Mouse (Mus musculus): ENCODE measurements around the gene Gm17374. TPM values are rescaled to one million over a fixed set of nuclear protein-coding genes. Genes with fewer than 3 reads are reported as not detected.

Gm17374 gene
- not detected for total RNA-seq (2023)

DNA sequence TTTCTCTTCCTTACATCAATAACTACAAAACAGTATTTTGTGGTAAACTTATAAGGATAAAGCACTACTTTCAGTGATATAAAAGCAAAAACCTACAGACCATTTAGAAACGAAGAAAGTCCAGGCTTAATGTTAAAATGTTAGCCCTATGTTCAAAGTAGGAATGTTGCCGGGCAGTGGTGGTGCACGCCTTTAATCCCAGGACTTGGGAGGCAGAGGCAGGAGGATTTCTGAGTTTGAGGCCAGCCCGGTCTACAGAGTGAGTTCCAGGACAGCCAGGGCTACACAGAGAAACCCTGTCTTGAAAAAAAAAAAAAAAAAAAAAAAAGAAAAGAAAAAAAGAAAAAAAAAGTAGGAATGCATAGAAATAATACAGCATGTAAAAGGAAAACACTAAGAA is at the start of gene Gm17374:
Gene Gm17374, plus strand, starts transcription at position 301 of the 400 bp plus-strand sequence.

DNA sequence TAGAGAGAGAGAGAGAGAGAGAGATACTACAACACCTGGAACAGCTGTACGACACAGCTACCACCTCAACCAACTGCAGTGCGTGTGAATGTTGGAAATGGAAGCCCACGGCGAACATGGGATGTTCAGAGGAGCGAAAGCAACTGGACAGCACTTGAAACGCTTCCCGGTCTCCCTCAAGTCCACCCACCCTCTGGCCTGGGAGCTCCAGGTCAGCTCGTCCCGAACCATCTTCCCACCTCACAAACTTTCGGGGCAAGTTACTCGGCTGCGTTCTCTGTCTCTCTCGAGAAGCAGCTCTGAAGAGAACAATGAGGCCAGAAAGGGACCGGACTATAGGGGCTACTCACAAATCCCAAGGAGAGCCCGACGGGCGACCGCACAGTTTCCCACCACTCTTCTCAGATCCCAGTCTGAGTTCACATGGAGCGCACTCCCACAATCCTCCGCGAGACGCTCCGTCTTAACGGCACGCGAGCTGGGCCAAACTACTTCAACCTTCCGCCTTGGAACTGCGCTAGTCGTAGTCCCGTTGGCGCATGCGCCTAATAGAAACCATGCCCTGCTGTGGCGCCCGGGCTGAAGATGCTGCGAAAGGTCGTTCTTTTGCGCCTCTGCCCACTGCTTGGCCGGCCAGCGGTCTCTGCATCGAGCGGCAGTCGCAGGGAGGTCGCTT is 18.4 kb downstream of the Gm17374 start, which contains the start of the genes Esf1 and Ndufaf5:
Gene Esf1, minus strand, starts transcription at position 438 of the 676 bp plus-strand sequence.
Gene Ndufaf5, plus strand, starts transcription at position 523 of the 676 bp plus-strand sequence.

Other genes starting within 250 kb of the Gm17374 start
- 10 to 100 TPM in 1 of 2 experiments, 1 to 10 TPM in 1; 9.2 to 11.5 TPM for gene Tasp1, start 85.2 kb upstream of the Gm17374 start, total RNA-seq (2023)
- 10 to 100 TPM; 28.9 to 39.4 TPM for gene Esf1, start 18.5 kb downstream of the Gm17374 start, total RNA-seq (2023)
- gene Ndufaf5, start 18.6 kb downstream of the Gm17374 start, total RNA-seq (2023) = 10 to 100 TPM; 14.8 to 18.3 TPM
- not detected for gene Sel1l2, start 237.7 kb downstream of the Gm17374 start, total RNA-seq (2023)
- gene Macrod2, start 243.3 kb downstream of the Gm17374 start, total RNA-seq (2023) = not detected